Mouse (Mus musculus) midbrain, embryonic 12.5 days (tissue): Measurements from ENCODE around the gene Rbms2. TPM values are rescaled to one million over a fixed set of nuclear protein-coding genes. Genes with fewer than 3 reads are reported as not detected.
"Not testable (repeated sequence)": the region's sequence is repeated elsewhere in the genome, so short reads cannot be mapped to it uniquely, and the experiment has no call there.

Experiments used
- ATAC-seq: fragments of 200-750 bp; cut with Nextera tagmentation; 2 replicates; pipeline ENCODE4 v1.8.0; 2017; ENCODE audit warnings: low read depth, moderate TSS enrichment, moderate library complexity; ENCODE audit not compliant: low FRiP score
- H3K27ac ChIP-seq: fragments of 300-500 bp; sonication (generic); replicated peaks from 2 replicates; pipeline ENCODE4 v1.5.1; 2016; ENCODE audit warnings: mild to moderate bottlenecking
- H3K27me3 ChIP-seq: fragments of 300-500 bp; sonication (generic); 2 replicates; pipeline ENCODE4 v1.6.1; 2016; ENCODE audit warnings: mild to moderate bottlenecking
- H3K36me3 ChIP-seq: fragments of 300-500 bp; sonication (generic); 2 replicates; pipeline ENCODE4 v1.6.1; 2016
- H3K4me1 ChIP-seq: fragments of 300-500 bp; sonication (generic); 2 replicates; pipeline ENCODE4 v1.6.1; 2016
- H3K4me2 ChIP-seq: fragments of 300-500 bp; sonication (generic); replicated peaks from 2 replicates; pipeline ENCODE4 v1.6.1; 2016; ENCODE audit warnings: mild to moderate bottlenecking, moderate library complexity
- H3K4me3 ChIP-seq: fragments of 300-500 bp; sonication (generic); 2 replicates; pipeline ENCODE4 v1.5.1; 2016; ENCODE audit warnings: mild to moderate bottlenecking
- H3K9ac ChIP-seq: fragments of 300-500 bp; sonication (generic); replicated peaks from 2 replicates; pipeline ENCODE4 v1.6.1; 2016; ENCODE audit warnings: mild to moderate bottlenecking, moderate library complexity
- H3K9me3 ChIP-seq: fragments of 300-500 bp; sonication (generic); 2 replicates; pipeline ENCODE4 v1.6.1; 2016; ENCODE audit warnings: mild to moderate bottlenecking
- WGBS: fragments of 180-500 bp; shearing (Covaris S2); methylation state at CpG from one replicate; pipeline ENCODE4 v1.1.7; 2016; 5-methylcytosine and 5-hydroxymethylcytosine counted together
- polyA plus RNA-seq: library from polyadenylated mRNA; unstranded; fragments of >200 nt; fragmentation: Nextera tagmentation; extraction: Ambion mirVana; gene quantifications from 2 replicates; pipeline ENCODE4 v1.2.1, GENCODE M21; 2016

The Rbms2 gene
- polyA plus RNA-seq, 1 experiment from 2014 or later: 21.6 TPM

DNA sequence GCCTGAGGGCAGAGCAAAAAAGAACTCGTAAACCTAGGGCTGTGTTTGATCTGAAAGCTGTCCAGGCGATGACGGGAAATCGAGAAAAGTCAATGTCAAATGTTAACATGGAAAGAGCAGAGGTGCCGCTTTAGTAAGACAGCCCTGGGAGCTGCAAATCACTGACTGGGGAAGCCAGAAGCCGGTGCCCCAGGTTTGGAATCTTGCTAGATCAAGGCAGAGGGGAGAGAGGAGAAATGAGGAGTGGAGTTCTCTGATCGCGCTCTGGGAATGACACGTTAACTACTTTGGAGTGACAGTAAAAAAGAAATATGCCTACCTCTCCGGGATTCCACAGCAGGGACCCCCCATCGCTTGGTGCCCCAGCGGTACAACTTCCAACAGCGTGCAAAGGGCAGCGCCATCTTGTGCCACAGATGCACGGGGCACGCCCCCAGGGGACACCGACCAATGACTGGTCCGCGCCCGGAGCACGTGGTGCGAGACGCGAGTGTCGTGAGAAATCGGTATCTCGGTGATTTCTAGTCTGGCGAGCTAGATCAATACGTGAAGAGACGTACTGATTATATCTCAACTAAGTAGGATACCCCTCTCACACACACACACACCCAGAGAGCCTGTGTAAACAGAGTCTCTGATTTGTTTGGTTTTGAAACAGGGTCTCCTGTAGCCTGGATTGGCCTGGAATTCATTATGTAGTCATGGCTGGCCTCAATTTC is 31.5 kb upstream of the Rbms2 start, which contains the start of gene Spryd4:
Spryd4 (minus strand) TSS at position 418 of the 719 bp plus-strand sequence.
- H3K36me3 ChIP-seq: peaks cover 3% of the 10 kb centered on the region; the same call in 1 of the 2 replicates
- no peaks in the 10 kb centered on the region for H3K9me3 ChIP-seq
- no peak within 1 kb of the TSS; the same call in 1 of the 2 replicates for H3K27ac ChIP-seq
- WGBS: under 1% methylated on average over 30 of the region's 30 CpGs
- ATAC-seq: peak; percentile 96
- H3K4me2 ChIP-seq: peak within 1 kb of the TSS; percentile 82
- H3K4me1 ChIP-seq: peaks cover 16% of the 10 kb centered on the region
- peak within 1 kb of the TSS; percentile 54 for H3K9ac ChIP-seq
- peak within 1 kb of the TSS; percentile 58 for H3K4me3 ChIP-seq
- H3K27me3 ChIP-seq: peaks cover 10% of the 10 kb centered on the region

DNA sequence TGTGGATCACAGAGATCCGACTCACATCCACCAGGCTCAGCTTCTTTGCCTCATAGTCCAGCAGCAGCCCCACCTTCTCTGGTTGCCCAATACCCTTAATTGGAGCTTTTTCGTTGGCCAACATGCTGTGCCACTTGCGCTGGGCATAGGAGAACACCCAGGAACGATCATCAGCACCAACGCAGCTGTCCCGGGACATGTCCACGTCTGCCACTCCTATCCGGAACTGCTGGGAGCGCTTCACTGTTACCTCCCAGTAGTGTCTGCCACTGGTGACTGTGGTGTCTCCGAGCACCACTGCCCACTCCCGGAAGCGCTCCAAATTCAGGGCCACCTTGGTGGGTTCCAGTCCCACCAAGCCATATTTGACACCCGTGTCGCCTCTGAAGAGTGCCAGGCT is 30.9 kb upstream of the Rbms2 start:
- Histone ChIP-seq H3K4me3 (peak overlapping the region; percentile 58), H3K36me3 (peaks cover 7% of the 10 kb centered on the region; the same call in 1 of the 2 replicates), H3K9ac (peak overlapping the region; percentile 54), H3K27me3 (peaks cover 10% of the 10 kb centered on the region), H3K4me1 (peaks cover 16% of the 10 kb centered on the region), H3K9me3 (no peaks in the 10 kb centered on the region), H3K27ac (no peak overlapping the region), H3K4me2 (peak overlapping the region; percentile 82)
- 31% methylated on average over 14 of the region's 14 CpGs for WGBS
- peak; percentile 10; the same call in 1 of the 2 replicates for ATAC-seq

DNA sequence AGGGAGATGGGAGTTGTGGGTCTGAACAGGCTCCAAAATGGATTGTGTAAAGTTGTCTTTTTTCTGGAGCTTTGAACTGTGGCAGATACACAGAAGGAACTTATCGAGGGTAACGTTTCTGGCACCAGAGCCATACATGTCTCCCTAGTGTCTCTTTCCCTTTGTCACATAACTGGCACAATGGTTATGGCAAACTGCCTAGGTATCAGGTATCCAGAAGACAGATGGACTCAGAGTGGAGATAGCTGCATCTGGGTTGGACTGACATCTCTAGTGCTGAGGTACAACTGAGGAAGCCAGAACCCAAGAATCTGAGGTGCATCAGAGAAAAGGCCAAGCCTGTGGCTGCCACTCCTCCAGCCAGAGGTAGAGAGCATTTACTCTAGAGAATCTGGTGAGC is 30.0 kb upstream of the Rbms2 start:
- Histone ChIP-seq H3K27ac (no peak overlapping the region), H3K4me3 (no peak overlapping the region), H3K9me3 (no peaks in the 10 kb centered on the region), H3K27me3 (peaks cover 10% of the 10 kb centered on the region), H3K4me2 (peak overlapping the region; percentile 82), H3K36me3 (peaks cover 7% of the 10 kb centered on the region; the same call in 1 of the 2 replicates), H3K9ac (no peak overlapping the region), H3K4me1 (peaks cover 16% of the 10 kb centered on the region)
- 98% methylated on average over 2 of the region's 2 CpGs for WGBS
- ATAC-seq: no peak

DNA sequence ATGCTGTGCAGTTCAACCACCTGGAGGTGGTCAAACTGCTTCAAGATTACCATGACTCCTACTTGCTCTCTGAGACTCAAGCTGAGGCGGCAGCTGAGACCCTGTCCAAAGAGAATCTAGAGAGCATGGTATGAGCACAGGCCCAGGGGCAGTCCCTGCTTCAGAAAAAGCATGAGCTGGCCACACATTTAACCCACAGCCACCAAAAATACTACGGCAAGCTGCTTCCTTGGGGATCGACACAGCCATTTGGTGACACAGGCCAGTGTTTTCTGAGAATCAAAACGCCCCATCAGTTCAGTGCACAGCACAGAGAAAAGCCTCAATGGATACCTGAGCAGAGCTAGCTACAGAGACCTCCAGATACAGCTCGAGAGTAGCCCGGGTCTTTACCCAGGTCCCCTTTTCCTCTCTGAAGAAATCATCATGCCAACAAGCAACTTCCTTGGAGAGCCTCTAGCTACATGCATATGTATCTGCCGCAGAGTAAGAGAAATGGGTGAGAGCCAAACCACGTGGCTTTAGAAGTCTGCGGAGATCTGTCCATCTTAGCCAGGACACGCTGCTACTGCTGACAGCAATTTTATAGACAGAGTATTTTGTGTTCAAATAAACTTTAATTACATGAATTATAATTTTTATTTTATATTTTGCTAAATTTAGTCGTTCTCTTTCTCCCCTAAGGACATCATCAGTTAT is 29.4 kb upstream of the Rbms2 start:
- Histone ChIP-seq H3K36me3 (peaks cover 7% of the 10 kb centered on the region; the same call in 1 of the 2 replicates), H3K4me3 (no peak overlapping the region), H3K27me3 (peaks cover 10% of the 10 kb centered on the region), H3K27ac (no peak overlapping the region), H3K4me1 (peaks cover 16% of the 10 kb centered on the region), H3K9me3 (no peaks in the 10 kb centered on the region), H3K4me2 (no peak overlapping the region), H3K9ac (no peak overlapping the region)
- ATAC-seq: no peak
- 92% methylated on average over 11 of the region's 11 CpGs for WGBS

DNA sequence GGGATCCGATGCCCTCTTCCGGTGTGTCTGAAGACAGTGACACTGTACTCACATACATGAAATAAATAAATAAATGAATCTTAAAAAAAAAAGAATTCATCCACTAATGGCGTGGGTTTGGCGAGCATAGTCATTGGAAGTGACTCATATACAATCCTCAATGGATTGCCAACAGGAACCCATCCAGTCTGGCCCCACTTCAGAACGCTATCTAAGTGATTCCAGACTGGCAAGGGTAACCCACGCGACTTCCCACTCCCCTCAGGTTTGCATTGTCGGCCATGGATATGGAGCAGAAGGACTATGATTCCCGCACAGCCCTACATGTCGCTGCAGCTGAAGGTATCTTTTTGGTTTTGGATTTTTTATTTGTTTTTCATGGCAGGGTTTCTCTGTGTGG is 28.2 kb upstream of the Rbms2 start:
- Histone ChIP-seq H3K9me3 (no peaks in the 10 kb centered on the region), H3K4me3 (no peak overlapping the region), H3K4me1 (peaks cover 16% of the 10 kb centered on the region), H3K27me3 (peaks cover 5% of the 10 kb centered on the region), H3K4me2 (no peak overlapping the region), H3K27ac (no peak overlapping the region), H3K9ac (no peak overlapping the region), H3K36me3 (peaks cover 7% of the 10 kb centered on the region; the same call in 1 of the 2 replicates)
- 95% methylated on average over 10 of the region's 10 CpGs for WGBS
- no peak for ATAC-seq

DNA sequence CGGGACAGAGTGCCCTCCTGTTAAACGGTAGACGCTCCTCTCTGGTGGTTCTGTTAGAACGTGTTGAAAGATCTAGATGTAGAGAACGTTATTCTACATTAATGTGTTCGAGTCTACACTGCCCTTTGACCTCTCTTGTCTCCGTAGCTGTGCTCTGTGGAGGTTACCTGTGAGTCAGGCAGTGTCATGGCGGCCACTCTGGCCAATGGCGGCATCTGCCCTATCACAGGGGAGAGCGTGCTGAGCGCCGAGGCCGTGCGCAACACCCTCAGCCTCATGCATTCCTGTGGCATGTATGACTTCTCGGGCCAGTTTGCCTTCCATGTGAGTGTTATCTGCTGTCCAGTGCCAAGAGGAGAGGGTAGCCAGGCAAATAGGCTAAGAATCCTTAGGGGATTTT is 24.8 kb upstream of the Rbms2 start:
- H3K36me3 ChIP-seq: peaks cover 7% of the 10 kb centered on the region; the same call in 1 of the 2 replicates
- no peaks in the 10 kb centered on the region for H3K4me1 ChIP-seq
- no peaks in the 10 kb centered on the region for H3K27me3 ChIP-seq
- H3K9me3 ChIP-seq: no peaks in the 10 kb centered on the region
- H3K9ac ChIP-seq: no peak overlapping the region
- no peak overlapping the region for H3K27ac ChIP-seq
- H3K4me3 ChIP-seq: no peak overlapping the region
- no peak for ATAC-seq
- WGBS: 93% methylated on average over 15 of the region's 15 CpGs
- no peak overlapping the region for H3K4me2 ChIP-seq

DNA sequence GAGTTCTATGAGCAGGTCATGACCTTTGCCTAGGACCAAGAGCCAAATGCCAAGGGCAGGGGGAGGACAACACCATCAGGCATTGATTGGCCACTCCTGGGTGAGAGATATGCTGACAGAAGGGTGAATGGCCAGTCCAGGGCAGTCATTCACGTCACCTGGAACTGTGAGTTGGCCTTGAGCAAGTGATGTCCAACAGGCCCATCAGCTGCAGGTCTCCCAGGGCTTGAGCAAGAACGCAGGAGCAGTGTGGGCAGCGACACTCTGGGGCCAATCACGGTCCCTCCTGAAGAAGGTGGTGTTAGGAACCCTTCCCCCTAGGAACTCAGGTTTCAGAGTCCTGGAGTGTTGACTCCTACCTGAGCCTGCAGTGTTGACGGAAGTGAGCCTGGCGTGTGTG is 21.8 kb upstream of the Rbms2 start:
- H3K9me3 ChIP-seq: no peaks in the 10 kb centered on the region
- H3K4me2 ChIP-seq: no peak overlapping the region
- no peak overlapping the region for H3K27ac ChIP-seq
- 81% methylated on average over 6 of the region's 6 CpGs for WGBS
- no peak for ATAC-seq
- peaks cover 4% of the 10 kb centered on the region; the same call in 1 of the 2 replicates for H3K27me3 ChIP-seq
- H3K4me1 ChIP-seq: no peaks in the 10 kb centered on the region
- H3K4me3 ChIP-seq: no peak overlapping the region
- peaks cover 7% of the 10 kb centered on the region; the same call in 1 of the 2 replicates for H3K36me3 ChIP-seq
- no peak overlapping the region for H3K9ac ChIP-seq

DNA sequence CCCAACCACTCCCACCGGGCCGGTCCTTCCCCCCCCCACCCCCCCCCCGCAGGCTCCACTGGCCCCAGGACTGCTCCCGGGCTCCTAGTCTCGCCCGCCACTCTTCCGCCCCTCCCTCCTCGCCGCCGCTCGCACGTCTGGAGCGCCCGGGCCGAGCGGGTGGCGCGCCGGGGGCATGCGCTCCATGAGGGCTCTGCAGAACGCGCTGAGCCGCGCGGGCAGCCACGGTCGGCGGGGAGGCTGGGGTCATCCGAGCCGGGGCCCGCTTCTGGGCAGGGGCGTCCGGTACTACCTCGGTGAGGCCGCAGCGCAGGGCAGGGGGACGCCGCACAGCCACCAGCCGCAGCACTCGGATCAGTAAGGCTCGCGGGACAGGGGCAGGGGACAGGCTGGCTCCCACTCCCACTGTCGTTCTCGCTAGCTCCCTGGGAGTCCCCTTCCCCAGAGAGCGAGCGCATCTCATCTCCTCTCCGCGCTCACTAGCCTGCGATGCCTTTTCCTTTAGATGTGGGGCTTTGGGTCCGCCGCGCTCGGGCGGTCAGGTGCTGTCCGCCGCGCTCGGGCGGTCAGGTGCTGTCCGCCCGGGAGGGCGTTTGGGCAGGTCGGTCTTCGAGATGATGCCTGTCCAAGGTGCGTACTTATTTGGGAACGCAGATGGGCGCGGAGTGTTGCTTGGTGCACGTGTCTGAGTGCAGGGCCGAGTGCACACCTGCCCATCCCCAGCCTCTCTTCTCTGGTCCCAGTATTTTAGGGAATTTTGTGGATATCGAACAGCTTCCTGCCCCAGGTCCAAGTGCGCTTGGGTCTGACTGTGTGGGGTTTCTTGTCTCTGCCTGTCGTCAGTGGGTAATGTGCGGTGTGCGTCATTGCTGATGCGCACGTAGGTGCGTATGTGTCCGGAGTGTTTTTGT is 14.7 kb upstream of the Rbms2 start:
- Histone ChIP-seq H3K4me2 (peak overlapping the region; percentile 97), H3K36me3 (no peaks in the 10 kb centered on the region), H3K4me1 (peaks cover 17% of the 10 kb centered on the region), H3K27me3 (peaks cover 38% of the 10 kb centered on the region), H3K27ac (peak overlapping the region; percentile 26; the same call in 1 of the 2 replicates), H3K4me3 (peak overlapping the region; percentile 71), H3K9ac (peak overlapping the region; percentile 79), H3K9me3 (no peaks in the 10 kb centered on the region)
- WGBS: 1% methylated on average over 61 of the region's 79 CpGs
- peak; percentile 88 for ATAC-seq

DNA sequence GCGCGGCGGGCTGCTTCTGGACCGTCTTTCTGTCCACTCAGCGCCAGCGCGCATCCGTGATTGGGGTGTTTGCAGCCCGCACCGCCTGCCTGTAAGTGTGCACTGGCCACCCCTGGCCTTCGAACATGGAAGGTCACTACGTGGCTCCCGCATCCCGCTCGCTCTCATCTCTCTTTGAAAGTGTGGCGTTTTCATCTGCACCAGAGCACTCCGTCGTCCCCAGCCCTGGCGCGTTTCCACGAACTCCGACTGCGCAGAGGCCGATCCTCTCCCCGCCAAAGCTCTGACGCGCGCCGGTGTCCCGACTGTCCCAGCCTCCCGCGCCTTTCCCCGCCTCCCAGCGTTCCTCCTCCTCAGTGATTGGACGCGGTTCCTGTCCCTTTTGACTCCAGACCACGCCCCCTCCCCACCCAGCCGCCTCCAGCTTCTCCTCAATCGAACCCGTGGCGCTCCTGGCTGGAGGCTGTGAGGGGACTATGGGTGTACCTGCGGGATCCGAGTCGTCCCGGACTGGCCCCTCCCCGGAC is 14.0 kb upstream of the Rbms2 start, which contains the start of gene Gls2:
Gls2 (plus strand) TSS at position 434 of the 527 bp plus-strand sequence.
- Histone ChIP-seq H3K9ac (peak within 1 kb of the TSS; percentile 79), H3K27ac (peak within 1 kb of the TSS; percentile 47), H3K4me3 (peak within 1 kb of the TSS; percentile 71), H3K4me2 (peak within 1 kb of the TSS; percentile 97), H3K9me3 (no peaks in the 10 kb centered on the region), H3K4me1 (peaks cover 17% of the 10 kb centered on the region), H3K36me3 (no peaks in the 10 kb centered on the region), H3K27me3 (peaks cover 38% of the 10 kb centered on the region)
- peak; percentile 98 for ATAC-seq
- WGBS: 1% methylated on average over 46 of the region's 46 CpGs

DNA sequence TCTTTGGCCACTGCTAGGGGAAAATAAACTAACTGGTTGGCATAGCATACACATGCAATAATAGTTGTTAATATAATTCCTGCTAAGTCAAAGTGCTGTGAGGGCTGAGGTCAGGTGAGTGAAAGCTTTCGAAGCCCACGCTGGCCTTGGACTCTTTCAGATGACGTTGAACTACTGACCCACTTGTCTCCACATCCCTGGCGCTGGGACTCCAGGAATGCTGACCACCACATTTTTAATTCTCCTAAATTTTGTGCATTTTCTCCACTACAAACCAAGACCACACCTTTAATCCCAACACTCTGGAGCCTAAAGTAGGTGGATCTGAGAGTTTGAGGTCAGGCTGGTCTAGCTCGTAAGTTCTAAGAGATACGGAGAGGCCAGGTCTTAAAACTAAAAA is 13.0 kb upstream of the Rbms2 start:
- no peak overlapping the region for H3K4me3 ChIP-seq
- H3K9me3 ChIP-seq: no peaks in the 10 kb centered on the region
- H3K4me2 ChIP-seq: no peak overlapping the region
- H3K36me3 ChIP-seq: no peaks in the 10 kb centered on the region
- H3K27me3 ChIP-seq: peaks cover 38% of the 10 kb centered on the region
- no peak overlapping the region for H3K27ac ChIP-seq
- peaks cover 17% of the 10 kb centered on the region for H3K4me1 ChIP-seq
- no peak for ATAC-seq
- no peak overlapping the region for H3K9ac ChIP-seq
- 90% methylated on average over 6 of the region's 6 CpGs for WGBS

DNA sequence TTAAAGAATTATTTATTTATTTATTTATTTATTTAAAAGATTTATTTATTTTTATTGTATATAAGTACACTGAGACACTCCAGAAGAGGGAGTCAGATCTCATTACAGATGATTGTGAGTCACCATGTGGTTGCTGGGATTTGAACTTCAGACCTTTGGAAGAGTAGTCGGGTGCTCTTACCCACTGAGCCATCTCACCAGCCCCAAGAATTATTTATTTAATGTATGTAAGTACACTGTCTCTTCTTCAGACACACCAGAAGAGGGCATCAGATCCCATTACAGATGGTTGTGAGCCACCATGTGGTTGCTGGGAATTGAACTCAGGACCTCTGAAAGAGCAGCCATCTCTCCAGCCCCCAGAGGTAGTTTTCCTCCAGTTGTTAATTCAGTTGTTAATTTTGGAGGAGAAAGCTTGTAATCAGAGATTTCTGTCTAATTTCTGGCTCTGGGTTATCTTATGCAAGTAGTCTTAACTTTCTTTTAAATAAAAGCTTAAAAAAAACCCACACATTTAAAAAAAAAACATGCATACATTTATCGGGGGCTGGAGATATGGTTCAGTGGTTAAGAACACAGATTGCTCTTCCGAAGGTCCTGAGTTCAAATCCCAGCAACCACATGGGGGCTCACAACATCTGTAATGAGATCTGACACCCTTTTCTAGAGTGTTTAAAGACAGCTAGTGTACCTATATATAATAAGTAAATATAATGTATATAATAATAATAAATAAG is 12.1 kb upstream of the Rbms2 start:
- H3K9me3 ChIP-seq, H3K9ac ChIP-seq, H3K4me3 ChIP-seq, H3K27ac ChIP-seq, H3K4me2 ChIP-seq, H3K36me3 ChIP-seq, ATAC-seq: not testable (repeated sequence)
- 89% methylated on average over 3 of the region's 3 CpGs for WGBS
- H3K27me3 ChIP-seq: peaks cover 38% of the 10 kb centered on the region
- peaks cover 17% of the 10 kb centered on the region for H3K4me1 ChIP-seq
